Mouse (Mus musculus): ENCODE results near the gene Osbpl11.

DNA sequence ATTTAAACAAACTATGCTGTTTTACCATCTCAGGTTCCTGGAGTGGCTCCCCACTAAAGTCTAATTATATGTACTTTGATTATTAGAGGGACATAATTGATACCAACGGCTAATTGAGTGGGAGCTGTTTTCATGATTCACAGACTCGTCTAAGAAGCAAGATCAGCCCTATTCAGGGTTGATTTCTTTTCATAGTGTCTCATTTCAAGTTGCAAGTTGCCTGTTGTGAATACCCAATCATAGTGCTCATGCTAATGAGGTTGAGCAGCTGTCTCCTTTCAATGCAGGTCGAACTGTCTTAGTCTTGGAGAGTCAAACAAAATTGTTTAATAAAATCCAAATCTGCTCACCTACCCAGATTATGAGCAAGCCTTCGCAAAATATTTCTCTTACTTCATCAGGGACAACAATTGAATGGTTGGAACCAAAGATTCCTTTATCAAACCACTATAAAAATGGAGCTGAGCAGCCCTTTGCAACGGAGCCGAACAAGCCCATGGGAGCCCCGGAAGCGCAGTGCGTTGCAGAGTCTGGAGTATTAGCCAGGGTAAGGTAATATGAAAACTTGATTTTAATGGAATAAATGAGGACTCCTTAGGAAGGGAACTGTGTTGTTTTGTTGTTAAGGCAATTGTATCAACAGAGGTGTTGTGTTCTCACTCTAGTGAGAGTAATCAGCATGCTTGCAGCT is 31.6 kb downstream of the Osbpl11 start:
- no peak for TF ChIP-seq CTCF (IDR thresholded peaks at IDR 0.05; ENCODE audit: control insufficient read depth, insufficient read depth, insufficient read length)
- TF ChIP-seq MYOD1 (IDR thresholded peaks at IDR 0.05; ENCODE audit: control insufficient read depth, insufficient read length, low read depth): no peak
- no peak for TF ChIP-seq FOSL1 (IDR thresholded peaks at IDR 0.05; ENCODE audit: insufficient read depth, low read length, poor library complexity, severe bottlenecking)
- no peak for TF ChIP-seq MAX (IDR thresholded peaks at IDR 0.05)
- TF ChIP-seq CEBPB (IDR thresholded peaks at IDR 0.05; ENCODE audit: low read depth): no peak
- TF ChIP-seq MYOG (IDR thresholded peaks at IDR 0.05; ENCODE audit: control insufficient read depth, extremely low read depth, insufficient read length): no peak
- TF ChIP-seq USF1 (IDR thresholded peaks at IDR 0.05; ENCODE audit: low read depth): no peak

Measured in C2C12 (cell line).